Mouse (Mus musculus) spleen, adult 2 months (tissue): ENCODE measurements at regions not wholly inside any gene's neighbourhood (a gene's known extent, or its start where the extent isn't known, plus 50 kb on each side); places are given as distances from the start of the nearest gene placed in this dataset.
"Not testable (repeated sequence)": the region's sequence is repeated elsewhere in the genome, so short reads cannot be mapped to it uniquely, and the experiment has no call there.

Experiments used
- DNase-seq, 2 experiments: peaks; one replicate each; pipeline versions ENCODE4 v3.0.0 to v3.0.0-alpha.2; 2012 to 2021; ENCODE audit warnings: low spot score in 2 of 2, low read depth in 1 of 2
- H3K27ac ChIP-seq: fragments of 200-500 bp; 2 replicates; pipeline ENCODE4 v1.5.1; 2012; ENCODE audit warnings: low read length, inconsistent platforms; ENCODE audit not compliant: insufficient read depth
- H3K27me3 ChIP-seq: fragments of 200-500 bp; 2 replicates; pipeline ENCODE4 v1.6.1; 2012; ENCODE audit warnings: mild to moderate bottlenecking, moderate library complexity, low read length, inconsistent platforms; ENCODE audit not compliant: control insufficient read depth, insufficient read depth
- H3K36me3 ChIP-seq: fragments of 200-500 bp; 2 replicates; pipeline ENCODE4 v1.6.1; 2012; ENCODE audit warnings: mild to moderate bottlenecking, low read length, inconsistent platforms; ENCODE audit not compliant: control insufficient read depth, insufficient read depth
- H3K4me1 ChIP-seq: fragments of 200-500 bp; 2 replicates; pipeline ENCODE4 v1.6.1; 2011; ENCODE audit warnings: inconsistent platforms; ENCODE audit not compliant: control insufficient read depth, insufficient read depth, insufficient read length
- H3K4me3 ChIP-seq: fragments of 200-500 bp; 2 replicates; pipeline ENCODE4 v1.5.1; 2011; ENCODE audit warnings: mild to moderate bottlenecking, inconsistent platforms; ENCODE audit not compliant: insufficient read depth, insufficient read length; ENCODE audit errors: extremely low read depth
- CTCF ChIP-seq: fragments of 200-500 bp; IDR thresholded peaks from 2 replicates; pipeline ENCODE4 v1.5.1; 2011; ENCODE audit warnings: mild to moderate bottlenecking, inconsistent platforms; ENCODE audit not compliant: insufficient read depth, insufficient read length, insufficient replicate concordance; ENCODE audit errors: extremely low read depth
- POLR2A ChIP-seq: fragments of 200-500 bp; IDR thresholded peaks from 2 replicates; pipeline ENCODE4 v1.6.1; 2011; ENCODE audit warnings: low read depth, low read length, inconsistent platforms
- WGBS: fragments of 180-500 bp; shearing (Covaris S2); methylation state at CpG from one replicate; pipeline ENCODE4 v1.1.7; 2018; 5-methylcytosine and 5-hydroxymethylcytosine counted together

- TF ChIP-seq POLR2A (no peak), CTCF (no peak)
- H3K4me3 ChIP-seq, result no peak overlapping the region
- H3K4me1 ChIP-seq, result no peaks in the 10 kb centered on the region
- no peaks in the 10 kb centered on the region for H3K36me3 ChIP-seq
- H3K27ac ChIP-seq, result no peak overlapping the region
- 88% methylated on average over 2 of the region's 2 CpGs for WGBS
- no peak for DNase-seq
- H3K27me3 ChIP-seq, result no peaks in the 10 kb centered on the region
Observed at GRCm38 (mm10) chr4:10398075-10398474, 476.2 kb upstream of the 2610301B20Rik start.

GRCm38 (mm10) chr4:10399649-10400048, 474.6 kb upstream of the 2610301B20Rik start:
- Histone ChIP-seq H3K27me3 (no peaks in the 10 kb centered on the region), H3K4me3 (no peak overlapping the region), H3K4me1 (no peaks in the 10 kb centered on the region), H3K27ac (no peak overlapping the region), H3K36me3 (no peaks in the 10 kb centered on the region)
- WGBS, result 81% methylated on average over 1 of the region's 1 CpGs
- no peak for TF ChIP-seq CTCF
- TF ChIP-seq POLR2A, result no peak
- no peak for DNase-seq

GRCm38 (mm10) chr4:10402928-10403327, 471.4 kb upstream of the 2610301B20Rik start:
- TF ChIP-seq CTCF, result no peak
- TF ChIP-seq POLR2A, result no peak
- no peak for DNase-seq
- no peak overlapping the region for H3K4me3 ChIP-seq
- H3K27ac ChIP-seq, result no peak overlapping the region
- H3K4me1 ChIP-seq, result no peaks in the 10 kb centered on the region
- no peaks in the 10 kb centered on the region for H3K36me3 ChIP-seq
- no peaks in the 10 kb centered on the region for H3K27me3 ChIP-seq

- H3K27ac ChIP-seq, result no peak overlapping the region
- no peak for DNase-seq
- H3K4me1 ChIP-seq, result no peaks in the 10 kb centered on the region
- no peaks in the 10 kb centered on the region for H3K36me3 ChIP-seq
- no peak for TF ChIP-seq POLR2A
- TF ChIP-seq CTCF, result no peak
- no peaks in the 10 kb centered on the region for H3K27me3 ChIP-seq
- no peak overlapping the region for H3K4me3 ChIP-seq
- 78% methylated on average over 5 of the region's 5 CpGs for WGBS
Observed at GRCm38 (mm10) chr4:10404438-10404837, 469.9 kb upstream of the 2610301B20Rik start.

GRCm38 (mm10) chr4:10405102-10405501, 469.2 kb upstream of the 2610301B20Rik start:
- Histone ChIP-seq H3K4me3 (no peak overlapping the region), H3K4me1 (no peaks in the 10 kb centered on the region), H3K27ac (no peak overlapping the region), H3K27me3 (no peaks in the 10 kb centered on the region), H3K36me3 (no peaks in the 10 kb centered on the region)
- no peak for DNase-seq
- no peak for TF ChIP-seq CTCF
- WGBS, result 80% methylated on average over 2 of the region's 2 CpGs

GRCm38 (mm10) chr4:10414274-10414673, 460.0 kb upstream of the 2610301B20Rik start:
- DNase-seq, result no peak
- Histone ChIP-seq H3K27me3 (no peaks in the 10 kb centered on the region), H3K4me3 (no peak overlapping the region), H3K36me3 (no peaks in the 10 kb centered on the region), H3K4me1 (no peaks in the 10 kb centered on the region), H3K27ac (no peak overlapping the region)
- no peak for TF ChIP-seq POLR2A

- TF ChIP-seq CTCF, result no peak
- no peak for TF ChIP-seq POLR2A
- Histone ChIP-seq H3K27me3 (no peaks in the 10 kb centered on the region), H3K36me3 (no peaks in the 10 kb centered on the region), H3K4me1 (no peaks in the 10 kb centered on the region), H3K4me3 (no peak overlapping the region), H3K27ac (no peak overlapping the region)
- 40% methylated on average over 1 of the region's 1 CpGs for WGBS
- DNase-seq, result no peak
Observed at GRCm38 (mm10) chr4:10421354-10421753, 452.9 kb upstream of the 2610301B20Rik start.

- H3K36me3 ChIP-seq, result no peaks in the 10 kb centered on the region
- H3K27ac ChIP-seq, result no peak overlapping the region
- no peak overlapping the region for H3K4me3 ChIP-seq
- TF ChIP-seq CTCF (no peak), POLR2A (no peak)
- WGBS, result 83% methylated on average over 4 of the region's 4 CpGs
- DNase-seq, result no peak
- no peaks in the 10 kb centered on the region for H3K4me1 ChIP-seq
- H3K27me3 ChIP-seq, result no peaks in the 10 kb centered on the region
Observed at GRCm38 (mm10) chr4:10434438-10434837, 439.9 kb upstream of the 2610301B20Rik start.

- not testable (repeated sequence) for H3K27me3 ChIP-seq, DNase-seq, H3K4me3 ChIP-seq, H3K4me1 ChIP-seq, H3K27ac ChIP-seq, H3K36me3 ChIP-seq
Observed at GRCm38 (mm10) chr4:10439921-10440320, 434.4 kb upstream of the 2610301B20Rik start.
